Mouse (Mus musculus): Measurements from ENCODE around the gene Fut4.

Fut4 gene

GRCm38 (mm10) chr9:14752001-14752522 lies at the start of gene Fut4:
Gene Fut4 (minus strand): TSS chr9:14752393.
- in situ Hi-C loops (cut with MboI; ENCODE audit: low pct_unique_long_range_greater_than_20kb in 1 of 2, low sequenced_read_pairs in 2 of 2, unreplicated experiment in 1 of 2), result no loop called here

- in situ Hi-C loops (cut with MboI; ENCODE audit: low pct_unique_long_range_greater_than_20kb in 1 of 2, low sequenced_read_pairs in 2 of 2, unreplicated experiment in 1 of 2), result loop anchor here (25.0 kb wide), 1 partner anchor 950 kb away; the partner anchor contains the start of genes Cep57 (in 2 of the 2) and Fam76b (in 2 of the 2)
Measured at GRCm38 (mm10) chr9:14787356-14787755, 35.2 kb upstream of the Fut4 start.

DNA sequence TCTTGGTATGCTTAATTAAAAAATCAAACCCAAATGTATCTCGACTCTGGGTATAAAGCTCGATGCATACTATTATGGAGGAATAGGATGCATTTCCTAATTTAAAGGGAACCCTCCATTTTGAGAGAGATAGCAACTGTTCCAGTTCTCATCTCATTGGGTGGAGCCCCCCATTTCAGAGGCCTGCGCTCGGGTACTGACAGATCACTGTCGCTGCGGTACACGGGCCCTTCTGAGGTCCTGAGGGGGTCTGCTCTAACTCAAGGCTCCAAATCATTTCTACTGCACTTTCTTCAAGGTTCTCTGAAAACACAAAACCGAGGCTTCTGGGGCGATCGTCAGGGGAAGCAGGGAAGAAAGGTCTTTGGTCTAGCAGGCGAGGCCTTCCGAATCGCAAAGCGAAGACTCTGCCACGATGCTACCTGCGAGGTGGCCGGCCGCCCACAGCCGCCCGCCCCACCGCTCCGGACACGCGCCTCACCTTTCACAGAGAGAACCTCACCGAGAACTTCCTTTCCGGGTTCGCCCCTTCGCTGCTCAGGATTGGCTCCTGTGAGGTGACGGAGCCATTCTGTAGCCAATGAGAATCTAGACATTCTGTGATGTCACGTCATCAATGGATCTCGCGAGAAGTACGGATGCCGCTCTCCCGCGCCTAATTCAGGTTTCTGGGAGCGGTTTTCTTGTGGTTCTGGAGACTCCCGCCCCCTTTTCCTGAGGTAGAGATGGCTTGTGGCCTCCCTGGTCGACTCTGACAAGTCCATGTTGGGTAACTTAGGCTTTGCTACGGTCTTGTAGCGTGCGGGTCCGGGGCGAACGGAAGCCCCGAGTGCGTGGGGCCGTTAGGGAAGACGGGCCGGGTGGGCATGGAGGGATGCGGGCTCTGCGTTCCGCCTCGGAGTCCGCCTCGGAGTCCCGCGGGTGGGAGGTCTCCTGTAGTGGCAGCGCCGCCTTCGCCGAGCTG lies 32.1 kb upstream of the Fut4 start, which contains the start of the genes Mre11a and Ankrd49:
Gene Mre11a, plus strand, starts transcription at position 616 of the 964 bp plus-strand sequence.
Gene Ankrd49, minus strand, starts transcription at position 818 of the 964 bp plus-strand sequence.
- in situ Hi-C loops (cut with MboI; ENCODE audit: low pct_unique_long_range_greater_than_20kb in 1 of 2, low sequenced_read_pairs in 2 of 2, unreplicated experiment in 1 of 2), result loop anchor here (25.0 kb wide), 1 partner anchor 947 kb away; the partner anchor contains the start of genes Cep57 (in 2 of the 2) and Fam76b (in 2 of the 2)

GRCm38 (mm10) chr9:14778341-14778740 lies 26.1 kb upstream of the Fut4 start:
- in situ Hi-C loops (cut with MboI; ENCODE audit: low pct_unique_long_range_greater_than_20kb in 1 of 2, low sequenced_read_pairs in 2 of 2, unreplicated experiment in 1 of 2), result loop anchor here (10.0 to 25.0 kb wide), 2 partner anchors 236 to 941 kb away; partner anchors contain the start of genes Cep57 (in 2 of the 2) and Fam76b (in 2 of the 2)

DNA sequence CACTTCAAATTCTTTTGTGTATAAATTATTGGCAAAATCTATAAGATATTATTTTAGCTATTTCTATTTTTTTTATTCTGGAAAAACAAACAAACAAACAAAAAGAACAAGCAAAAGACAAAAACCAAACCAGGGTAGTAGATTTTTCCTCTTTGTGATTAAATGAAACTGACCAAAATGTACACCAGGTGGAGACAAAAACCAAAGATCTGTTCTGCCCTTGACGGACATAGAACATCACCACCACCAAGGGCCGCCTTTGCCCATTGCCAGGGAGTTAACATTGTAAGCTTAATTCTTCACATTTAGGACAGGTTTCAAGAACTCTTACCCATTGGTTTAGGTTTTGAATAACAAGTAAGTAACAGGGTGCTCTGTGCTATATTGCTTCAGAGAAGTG lies 21.6 kb upstream of the Fut4 start:
- in situ Hi-C loops (cut with MboI; ENCODE audit: low pct_unique_long_range_greater_than_20kb in 1 of 2, low sequenced_read_pairs in 2 of 2, unreplicated experiment in 1 of 2), result loop anchor here in 1 of 2 experiments (10.0 kb wide), 1 partner anchor 241 kb away; no protein-coding TSS in a partner anchor

GRCm38 (mm10) chr9:14772074-14772473 lies 19.9 kb upstream of the Fut4 start:
- in situ Hi-C loops (cut with MboI; ENCODE audit: low pct_unique_long_range_greater_than_20kb in 1 of 2, low sequenced_read_pairs in 2 of 2, unreplicated experiment in 1 of 2), result loop anchor here in 1 of 2 experiments (10.0 kb wide), 1 partner anchor 243 kb away; no protein-coding TSS in a partner anchor

- in situ Hi-C loops (cut with MboI; ENCODE audit: low pct_unique_long_range_greater_than_20kb in 1 of 2, low sequenced_read_pairs in 2 of 2, unreplicated experiment in 1 of 2), result loop anchor here in 1 of 2 experiments (10.0 kb wide), 1 partner anchor 244 kb away; no protein-coding TSS in a partner anchor
Measured at GRCm38 (mm10) chr9:14770803-14771471, 18.7 kb upstream of the Fut4 start, which contains the start of gene 1700012B09Rik. Gene 1700012B09Rik (minus strand): TSS chr9:14771030.

- in situ Hi-C loops (cut with MboI; ENCODE audit: low pct_unique_long_range_greater_than_20kb in 1 of 2, low sequenced_read_pairs in 2 of 2, unreplicated experiment in 1 of 2), result loop anchor here in 1 of 2 experiments (10.0 kb wide), 1 partner anchor 245 kb away; no protein-coding TSS in a partner anchor
Measured at GRCm38 (mm10) chr9:14769811-14770210, 17.6 kb upstream of the Fut4 start.

GRCm38 (mm10) chr9:14764765-14765164 lies 12.6 kb upstream of the Fut4 start:
- in situ Hi-C loops (cut with MboI; ENCODE audit: low pct_unique_long_range_greater_than_20kb in 1 of 2, low sequenced_read_pairs in 2 of 2, unreplicated experiment in 1 of 2), result no loop called here

DNA sequence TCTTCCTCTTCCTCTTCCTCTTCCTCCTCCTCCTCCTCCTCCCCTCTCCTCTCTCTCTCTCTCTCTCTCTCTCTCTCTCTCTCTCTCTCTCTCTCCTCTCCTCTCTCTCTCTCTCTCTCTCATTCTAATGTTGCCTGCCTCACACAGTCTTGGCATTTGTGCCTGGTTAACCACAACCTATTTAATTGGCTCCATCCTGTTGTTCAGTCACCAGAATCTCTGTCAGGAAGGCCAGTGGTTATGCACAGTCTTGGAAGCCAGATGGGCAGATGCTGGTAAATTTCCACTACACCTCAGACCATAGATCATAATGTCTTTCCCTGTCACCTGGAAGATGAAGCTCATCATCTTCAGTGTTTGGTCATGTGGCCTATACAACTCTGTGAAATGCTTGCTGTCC lies 7.1 kb upstream of the Fut4 start:
- in situ Hi-C loops (cut with MboI; ENCODE audit: low pct_unique_long_range_greater_than_20kb in 1 of 2, low sequenced_read_pairs in 2 of 2, unreplicated experiment in 1 of 2), result loop anchor here in 1 of 2 experiments (5.0 kb wide), 1 partner anchor 42 kb away; no protein-coding TSS in a partner anchor

- in situ Hi-C loops (cut with MboI; ENCODE audit: low pct_unique_long_range_greater_than_20kb in 1 of 2, low sequenced_read_pairs in 2 of 2, unreplicated experiment in 1 of 2), result loop anchor here in 1 of 2 experiments (5.0 kb wide), 1 partner anchor 41 kb away; no protein-coding TSS in a partner anchor
Measured at GRCm38 (mm10) chr9:14758590-14758989, 6.4 kb upstream of the Fut4 start.

DNA sequence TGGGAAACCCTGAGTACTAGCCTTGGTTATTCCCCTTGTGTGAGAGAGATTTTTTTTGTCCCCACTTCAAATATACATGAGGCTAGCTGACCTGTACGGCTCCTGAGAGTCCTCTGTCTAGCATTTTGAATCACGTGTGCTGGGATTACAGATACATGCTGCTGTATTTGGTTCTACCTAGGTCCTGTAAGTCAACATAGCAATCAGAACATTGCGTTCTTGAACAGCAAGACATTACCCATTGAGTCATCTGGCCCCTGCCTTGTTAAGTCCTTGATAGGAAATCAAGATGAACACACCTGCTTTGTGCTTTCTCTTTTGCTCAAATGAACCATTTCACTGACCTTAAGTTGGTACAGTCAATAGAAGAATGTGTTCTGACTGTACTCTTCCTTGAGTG lies 2.3 kb upstream of the Fut4 start:
- in situ Hi-C loops (cut with MboI; ENCODE audit: low pct_unique_long_range_greater_than_20kb in 1 of 2, low sequenced_read_pairs in 2 of 2, unreplicated experiment in 1 of 2), result no loop called here

- in situ Hi-C loops (cut with MboI; ENCODE audit: low pct_unique_long_range_greater_than_20kb in 1 of 2, low sequenced_read_pairs in 2 of 2, unreplicated experiment in 1 of 2), result no loop called here
Measured at GRCm38 (mm10) chr9:14753947-14754346, 1.8 kb upstream of the Fut4 start.

- in situ Hi-C loops (cut with MboI; ENCODE audit: low pct_unique_long_range_greater_than_20kb in 1 of 2, low sequenced_read_pairs in 2 of 2, unreplicated experiment in 1 of 2), result no loop called here
Measured at GRCm38 (mm10) chr9:14751503-14752000, 641 bp downstream of the Fut4 start.

DNA sequence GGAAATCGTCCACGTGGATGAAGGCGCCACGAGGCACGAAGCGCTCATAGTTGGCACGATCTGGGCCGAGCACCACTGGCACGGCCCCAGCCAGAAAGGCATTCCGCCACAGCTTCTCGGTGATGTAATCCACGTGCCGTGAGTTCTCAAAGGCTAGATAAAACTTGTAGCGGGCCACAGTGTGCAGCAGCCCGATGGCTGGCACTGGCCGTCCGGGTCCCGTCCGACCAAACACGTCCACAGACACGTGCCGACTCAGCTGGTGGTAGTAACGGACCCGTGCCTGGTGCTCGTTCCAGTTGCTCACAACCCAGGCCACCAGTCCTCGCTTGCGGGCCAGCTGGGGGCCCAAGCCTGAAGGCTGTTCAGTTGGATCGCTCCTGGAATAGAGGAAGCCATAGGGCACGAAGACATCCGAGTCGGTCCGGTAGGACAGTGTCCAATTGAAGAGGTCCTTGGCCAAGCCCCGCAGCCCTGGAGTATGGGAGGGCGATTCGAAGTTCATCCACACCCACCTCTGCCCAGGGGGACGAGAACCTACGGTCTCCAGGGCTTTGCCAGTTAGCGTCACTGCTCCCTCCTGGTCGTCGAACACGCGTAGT lies 1.2 kb downstream of the Fut4 start:
- in situ Hi-C loops (cut with MboI; ENCODE audit: low pct_unique_long_range_greater_than_20kb in 1 of 2, low sequenced_read_pairs in 2 of 2, unreplicated experiment in 1 of 2), result no loop called here

DNA sequence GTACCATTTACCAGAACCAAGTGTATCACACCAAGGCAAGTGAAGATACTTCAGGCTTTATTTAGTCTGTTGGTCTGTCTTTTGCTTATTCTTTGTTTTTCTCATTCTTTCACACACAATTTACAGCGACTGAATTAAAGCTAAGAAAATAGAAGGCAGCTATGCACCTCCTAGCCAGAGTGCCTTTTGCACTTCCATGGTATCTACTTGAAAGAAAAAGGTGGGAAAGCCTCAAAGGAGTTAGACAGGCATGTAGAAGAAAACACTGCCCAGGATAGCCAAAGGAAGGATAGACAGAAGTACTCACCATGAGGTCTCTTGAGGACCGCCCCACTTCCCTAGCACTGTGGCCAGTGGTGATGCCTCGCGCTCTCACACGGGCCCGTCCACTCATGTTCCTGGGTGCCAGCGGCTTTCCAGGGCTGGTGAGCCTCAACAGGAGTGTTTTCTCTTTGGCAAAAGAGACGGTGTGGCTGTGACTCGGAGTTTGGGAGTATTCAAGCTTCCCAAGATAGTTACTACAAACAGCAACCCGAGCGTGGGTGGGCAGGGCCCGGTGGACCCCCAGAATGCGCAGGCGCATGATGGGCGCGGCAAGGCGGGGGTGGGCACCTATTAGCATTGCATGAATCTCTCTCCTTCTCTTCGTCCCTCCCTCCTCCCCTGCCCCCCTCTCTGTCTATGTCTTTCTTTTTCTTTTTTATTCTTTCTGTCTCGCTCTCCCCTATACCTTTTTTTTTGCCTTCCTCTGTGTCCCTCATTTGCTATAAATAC lies 11.9 kb downstream of the Fut4 start, which contains the start of gene Piwil4:
Gene Piwil4, minus strand, starts transcription at position 583 of the 774 bp plus-strand sequence.
- in situ Hi-C loops (cut with MboI; ENCODE audit: low pct_unique_long_range_greater_than_20kb in 1 of 2, low sequenced_read_pairs in 2 of 2, unreplicated experiment in 1 of 2), result no loop called here
